Mouse (Mus musculus) bone marrow macrophage, adult 2 months (primary cell): ENCODE measurements around the gene Lsm4.

Source experiments
- CTCF ChIP-seq: IDR thresholded peaks from 2 replicates; pipeline ENCODE4 v1.5.1; 2012; ENCODE audit warnings: low read depth, mild to moderate bottlenecking, low read length, moderate library complexity
- POLR2A ChIP-seq: IDR thresholded peaks from 2 replicates; pipeline ENCODE4 v1.6.1; 2012; ENCODE audit warnings: mild to moderate bottlenecking, low read depth, low read length, borderline replicate concordance

DNA sequence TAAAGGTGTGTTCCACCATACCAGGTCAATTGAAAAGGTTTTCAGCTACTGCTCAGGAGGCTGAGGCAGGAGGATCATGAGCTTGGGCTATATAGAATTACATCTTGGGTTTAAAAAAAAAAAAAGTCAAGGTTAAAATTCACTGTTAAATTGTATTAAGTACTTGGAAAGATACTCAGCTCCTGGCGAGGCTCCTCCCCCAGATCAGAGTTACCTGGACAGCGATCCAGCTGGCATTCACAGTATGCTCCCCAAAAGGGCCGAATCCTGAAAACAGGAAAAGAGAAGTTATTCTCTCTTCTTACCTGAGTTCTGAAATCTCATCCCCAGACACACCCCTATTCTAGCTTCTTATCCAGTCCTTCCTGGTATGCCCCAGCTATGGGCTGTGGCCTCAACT, 15.8 kb upstream of the Lsm4 start:
- TF ChIP-seq CTCF, result no peak
- TF ChIP-seq POLR2A, result no peak
